Mouse (Mus musculus): ENCODE measurements around the gene Ankrd26.

DNA sequence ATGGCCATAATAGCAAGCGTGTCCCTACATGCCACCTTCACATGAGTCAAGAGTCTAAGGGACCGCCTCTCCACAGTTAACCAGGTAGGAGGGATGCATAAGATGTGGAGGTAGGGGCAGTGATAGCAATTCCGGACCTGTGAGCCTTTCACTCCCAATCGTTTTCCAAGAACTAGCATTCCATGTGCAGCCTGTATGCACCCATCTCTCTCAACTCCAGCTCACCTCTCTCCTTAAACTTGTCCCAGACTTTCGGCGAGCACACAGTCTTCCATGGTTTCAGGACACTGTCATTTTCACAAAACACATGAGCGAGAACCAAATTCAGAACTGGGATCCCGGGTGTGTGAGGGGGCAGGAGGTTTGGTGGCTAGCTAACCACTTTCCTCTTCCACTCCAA is 107.6 kb downstream of the Ankrd26 start:
- TF ChIP-seq POLR2A (IDR thresholded peaks at IDR 0.05; ENCODE audit: low read depth, low read length) = no peak
- no peak for TF ChIP-seq CTCF (IDR thresholded peaks at IDR 0.05; ENCODE audit: extremely low read depth, insufficient read depth, insufficient read length, insufficient replicate concordance)
